Mouse (Mus musculus) kidney, postnatal 36 days (tissue): Measurements from ENCODE around the gene Fabp7.

Experiments used
- DNase-seq, 2 experiments: peaks; one replicate each; pipeline ENCODE4 v3.0.0; 2021 to 2022; ENCODE audit warnings: mixed read lengths in 2 of 2

The Fabp7 gene

GRCm38 (mm10) chr10:57784876-57785150 lies at the start of gene Fabp7:
Fabp7 (plus strand) TSS chr10:57784881.
- no peak for DNase-seq

DNA sequence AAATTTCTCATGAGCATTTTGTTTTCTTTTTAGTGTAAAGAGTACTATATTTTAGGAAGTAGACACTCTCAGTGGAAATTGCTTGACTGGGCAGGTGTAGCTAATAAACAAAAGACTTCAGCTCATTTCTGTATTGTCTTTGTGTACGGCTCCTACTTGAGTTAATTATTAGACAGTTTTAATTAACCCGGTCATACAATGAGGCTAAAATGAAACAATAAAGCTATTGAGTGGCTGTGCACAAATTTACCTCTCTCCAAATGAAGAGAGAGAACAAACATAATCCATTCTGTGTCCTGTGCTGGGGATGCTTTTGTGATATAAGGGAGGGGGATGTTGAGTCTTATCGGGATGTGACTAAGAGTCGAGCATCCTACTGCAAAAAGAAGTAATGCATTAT lies 43.9 kb upstream of the Fabp7 start:
- no peak for DNase-seq

DNA sequence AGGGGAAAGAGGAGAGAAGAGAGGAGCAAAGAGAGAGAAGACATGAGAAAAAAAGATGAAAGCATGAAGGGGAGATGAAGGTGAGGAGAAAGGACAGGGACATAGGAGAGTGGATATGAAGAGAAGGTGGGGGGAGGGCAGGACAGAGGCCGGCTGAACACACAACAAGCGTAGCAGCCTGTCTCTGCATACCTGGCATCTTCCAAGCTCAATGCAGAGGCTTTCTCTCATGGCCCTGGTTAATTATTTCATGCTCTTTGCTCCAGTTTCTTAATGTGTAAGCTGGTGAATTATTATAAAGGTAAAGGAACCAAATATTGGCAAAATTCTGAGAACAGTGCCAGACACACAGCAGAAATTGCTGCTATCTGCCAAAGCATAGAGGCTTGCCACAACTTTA lies 43.3 kb upstream of the Fabp7 start:
- DNase-seq = peak; percentile 39 to 64

DNA sequence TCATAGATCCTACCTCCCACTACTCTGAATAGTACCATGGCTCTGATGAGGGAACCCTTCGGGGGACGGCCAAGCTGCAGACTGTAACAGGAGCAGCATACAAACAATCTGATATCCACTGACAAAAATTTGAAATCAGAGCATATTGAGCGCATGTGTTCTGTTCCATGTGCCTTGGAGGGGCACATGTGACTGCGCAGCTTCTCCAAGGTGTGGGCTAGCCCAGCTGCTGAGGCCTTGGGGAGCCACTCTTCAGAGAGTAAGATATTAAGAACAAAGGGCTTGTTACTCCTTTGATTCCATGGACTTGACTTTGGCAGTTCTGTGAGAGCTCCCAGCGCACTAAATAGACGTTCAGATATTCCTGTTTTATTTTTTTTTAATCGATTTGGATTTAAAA lies 41.6 kb upstream of the Fabp7 start:
- no peak for DNase-seq

DNA sequence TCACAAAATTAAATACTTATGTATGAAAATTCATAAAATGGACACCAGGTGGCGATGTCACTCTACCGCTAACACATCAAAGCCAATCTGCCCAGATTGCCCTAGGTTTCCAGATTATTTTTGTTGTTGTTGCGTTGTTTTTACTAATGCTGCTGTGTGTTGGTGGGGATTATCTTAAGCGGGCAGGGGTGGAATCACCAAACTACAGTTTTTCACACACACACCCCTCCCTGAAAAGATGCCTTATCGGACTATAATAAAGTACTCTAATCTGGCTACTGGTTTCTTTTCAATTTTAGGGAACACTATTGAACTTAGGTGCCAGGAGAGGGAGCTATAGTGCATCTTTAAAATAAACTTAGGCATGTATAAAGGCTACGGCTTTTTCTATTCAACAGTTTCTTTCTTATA lies 41.1 kb upstream of the Fabp7 start:
- peak; percentile 37 to 56 for DNase-seq

DNA sequence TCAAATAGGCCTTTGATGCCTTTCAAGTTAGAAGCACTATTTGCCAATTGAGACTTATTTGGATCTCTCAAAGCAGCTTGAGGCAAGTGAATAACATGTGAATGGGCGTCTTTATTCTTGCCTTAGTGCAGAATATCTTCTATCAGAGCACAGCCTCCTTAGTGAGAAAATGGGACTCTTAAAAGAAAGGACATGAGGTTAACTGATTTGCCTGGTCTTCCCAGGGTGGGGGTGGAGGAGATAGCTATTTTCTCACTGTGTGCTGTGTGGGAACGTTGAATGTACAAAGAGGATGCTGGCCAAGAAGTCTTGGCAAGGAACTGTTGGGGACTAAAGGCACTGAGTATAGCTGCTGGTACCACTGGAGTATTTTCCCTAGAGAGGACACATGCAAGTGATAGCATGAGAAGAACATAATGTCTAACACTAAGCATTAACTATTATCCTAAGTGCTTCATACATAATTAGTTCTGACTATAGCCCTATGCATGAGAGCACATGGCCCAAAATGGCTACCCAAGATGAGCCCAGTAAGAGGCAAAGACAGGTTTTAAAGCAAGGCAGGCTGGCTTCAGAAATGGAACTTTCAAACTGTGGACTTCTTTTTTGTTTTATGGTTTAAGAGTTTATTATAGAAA lies 40.4 kb upstream of the Fabp7 start:
- no peak for DNase-seq

DNA sequence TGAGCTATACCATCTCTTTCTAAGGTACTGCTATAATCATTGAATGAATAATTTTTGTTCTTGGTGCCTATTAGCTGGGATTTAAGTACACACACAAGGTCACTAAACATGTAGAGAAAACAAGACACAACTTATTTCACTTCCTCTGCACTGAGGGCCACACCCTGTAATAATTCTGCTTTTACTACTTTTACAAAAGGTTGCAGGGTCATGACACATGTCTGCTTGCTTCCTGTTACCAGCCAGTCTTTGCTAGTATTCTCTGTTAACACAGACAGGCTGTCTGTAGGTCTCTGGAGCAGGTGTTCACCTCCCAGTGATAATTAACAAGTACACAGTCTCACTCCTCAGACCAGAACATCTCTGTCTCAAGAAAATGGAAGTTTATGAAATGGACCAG lies 39.2 kb upstream of the Fabp7 start:
- no peak for DNase-seq

GRCm38 (mm10) chr10:57747127-57747526 lies 37.6 kb upstream of the Fabp7 start:
- DNase-seq = no peak

- no peak for DNase-seq
Observed at GRCm38 (mm10) chr10:57753343-57753742, 31.3 kb upstream of the Fabp7 start.

GRCm38 (mm10) chr10:57755201-57755736 lies 29.4 kb upstream of the Fabp7 start:
- no peak for DNase-seq

GRCm38 (mm10) chr10:57758999-57759398 lies 25.7 kb upstream of the Fabp7 start:
- DNase-seq = no peak

DNA sequence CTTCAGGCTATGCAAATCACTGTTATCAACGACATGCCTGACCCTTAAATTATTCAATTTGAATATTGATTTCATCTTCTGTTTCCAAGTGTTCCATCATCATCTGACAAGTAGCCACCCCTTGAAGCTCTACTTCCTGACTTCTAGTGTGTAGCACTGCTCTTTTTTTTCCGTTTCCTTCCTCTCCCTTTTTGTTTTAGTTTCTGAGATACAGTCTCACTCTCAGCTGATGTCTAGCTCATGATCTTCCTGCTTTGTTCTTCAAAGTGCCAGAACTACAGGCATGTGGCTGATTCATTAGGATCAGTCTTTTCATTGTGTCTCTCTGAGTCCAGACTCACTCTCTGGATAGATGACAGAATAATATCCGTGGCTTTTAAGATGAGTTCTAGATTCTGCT lies 24.0 kb upstream of the Fabp7 start:
- no peak for DNase-seq

- DNase-seq = no peak
Observed at GRCm38 (mm10) chr10:57763044-57763443, 21.6 kb upstream of the Fabp7 start.

GRCm38 (mm10) chr10:57783289-57784130 lies 1.2 kb upstream of the Fabp7 start:
- DNase-seq = no peak

DNA sequence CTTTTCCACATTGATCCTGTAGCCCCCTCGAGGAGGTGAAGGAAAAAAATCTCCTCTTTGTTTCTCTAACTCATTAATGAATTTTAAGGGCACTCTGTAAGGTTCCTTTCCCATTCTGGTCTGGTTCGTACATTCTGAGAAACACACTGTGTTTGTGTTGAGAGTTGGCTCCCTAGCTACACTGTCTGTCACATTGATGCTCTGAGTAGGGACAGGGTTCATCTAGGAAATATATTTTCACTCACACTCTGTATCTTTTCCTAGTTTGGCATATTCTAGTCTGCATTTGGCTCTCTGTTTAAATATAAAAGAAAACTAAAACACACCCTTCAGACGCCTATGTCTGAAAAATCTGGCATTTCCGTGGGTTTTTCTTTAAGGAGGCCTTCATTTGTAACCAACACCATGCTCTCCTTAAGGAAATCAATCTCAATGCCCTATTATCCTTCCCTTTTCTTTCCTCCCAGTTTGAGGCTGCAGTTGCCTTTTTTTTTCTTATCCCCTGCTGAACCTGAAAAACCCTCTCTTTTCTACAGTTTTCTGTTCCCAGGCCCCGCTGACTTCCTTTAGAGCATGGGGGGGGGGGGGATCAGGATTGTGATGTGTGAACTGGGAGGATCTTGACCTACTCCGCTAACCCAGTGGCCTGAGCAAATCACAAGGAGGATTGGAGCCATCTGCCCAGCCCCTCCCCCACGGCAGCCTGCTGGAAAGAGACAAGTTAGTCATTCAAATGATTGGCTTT lies 378 bp upstream of the Fabp7 start:
- DNase-seq = peak; percentile 90 to 92

- no peak for DNase-seq
Observed at GRCm38 (mm10) chr10:57785552-57785951, 871 bp downstream of the Fabp7 start.

DNA sequence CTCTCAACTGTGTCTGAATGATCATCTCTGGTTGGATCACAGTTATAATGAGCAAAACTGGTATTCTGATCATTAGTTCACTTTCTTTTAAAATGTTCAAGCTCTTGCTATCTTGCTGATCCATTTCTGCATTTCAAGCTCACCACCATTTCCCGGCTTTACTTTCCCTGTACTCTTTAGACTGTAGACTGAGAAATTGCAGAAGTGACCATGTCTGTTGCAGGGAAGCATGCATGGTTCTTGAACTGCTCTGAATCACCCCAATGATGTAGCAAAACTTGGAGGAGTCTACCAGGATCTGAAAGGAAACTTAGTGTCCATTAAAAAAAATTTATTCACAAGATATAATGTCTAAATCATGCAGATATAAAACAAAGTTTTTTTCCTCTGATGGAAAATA lies 8.3 kb downstream of the Fabp7 start:
- DNase-seq = no peak

- DNase-seq = no peak
Observed at GRCm38 (mm10) chr10:57794018-57794417, 9.3 kb downstream of the Fabp7 start, which contains the start of gene Smpdl3a. Smpdl3a (plus strand) TSS chr10:57794335.

- DNase-seq = peak; percentile 67 to 78
Observed at GRCm38 (mm10) chr10:57794491-57795461, 10.1 kb downstream of the Fabp7 start.

DNA sequence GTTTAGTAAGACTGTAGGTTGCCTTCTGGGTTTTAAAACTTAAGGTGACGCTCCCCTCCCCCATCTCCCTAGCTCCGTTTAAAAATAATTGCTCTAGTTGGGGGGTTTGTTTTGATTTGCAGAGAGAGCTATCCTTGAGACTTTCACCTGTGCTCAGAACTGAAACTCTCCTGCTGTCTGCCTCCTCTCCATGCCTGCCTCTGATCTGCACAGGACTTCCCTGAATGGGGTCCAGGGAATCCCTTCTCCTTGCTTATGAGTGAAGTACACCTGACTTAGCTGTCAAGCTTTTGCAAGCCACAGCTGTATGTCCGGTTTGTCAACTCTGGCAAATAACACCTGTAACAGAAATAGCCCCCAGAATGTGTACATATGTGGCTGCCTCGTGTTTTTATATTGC lies 10.9 kb downstream of the Fabp7 start:
- peak in 1 of 2 experiments; percentile 6 for DNase-seq

DNA sequence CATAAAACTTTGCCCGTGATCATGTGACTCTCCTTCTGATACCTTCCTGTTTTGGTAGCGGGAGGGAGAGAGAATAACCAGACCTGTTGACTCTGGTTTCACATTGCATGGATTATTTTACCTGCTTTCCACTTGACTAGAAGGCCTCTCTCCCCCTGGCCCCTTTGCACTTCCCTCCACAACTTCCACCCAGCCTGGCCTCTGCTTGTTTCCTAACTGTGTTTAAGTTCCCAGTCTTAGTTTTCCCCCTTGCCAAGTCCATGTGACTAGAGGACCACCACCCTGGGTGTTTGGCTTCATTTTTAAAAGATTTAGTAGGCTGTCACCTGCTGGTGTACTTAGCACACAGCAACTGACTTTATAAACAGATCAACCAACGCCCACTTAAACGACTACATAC lies 11.4 kb downstream of the Fabp7 start:
- DNase-seq = peak; percentile 32 to 47

- DNase-seq = no peak
Observed at GRCm38 (mm10) chr10:57799486-57799885, 14.8 kb downstream of the Fabp7 start.
